7 mouse cellular contexts compared by ENCODE assay signal in the genomic region with DNA sequence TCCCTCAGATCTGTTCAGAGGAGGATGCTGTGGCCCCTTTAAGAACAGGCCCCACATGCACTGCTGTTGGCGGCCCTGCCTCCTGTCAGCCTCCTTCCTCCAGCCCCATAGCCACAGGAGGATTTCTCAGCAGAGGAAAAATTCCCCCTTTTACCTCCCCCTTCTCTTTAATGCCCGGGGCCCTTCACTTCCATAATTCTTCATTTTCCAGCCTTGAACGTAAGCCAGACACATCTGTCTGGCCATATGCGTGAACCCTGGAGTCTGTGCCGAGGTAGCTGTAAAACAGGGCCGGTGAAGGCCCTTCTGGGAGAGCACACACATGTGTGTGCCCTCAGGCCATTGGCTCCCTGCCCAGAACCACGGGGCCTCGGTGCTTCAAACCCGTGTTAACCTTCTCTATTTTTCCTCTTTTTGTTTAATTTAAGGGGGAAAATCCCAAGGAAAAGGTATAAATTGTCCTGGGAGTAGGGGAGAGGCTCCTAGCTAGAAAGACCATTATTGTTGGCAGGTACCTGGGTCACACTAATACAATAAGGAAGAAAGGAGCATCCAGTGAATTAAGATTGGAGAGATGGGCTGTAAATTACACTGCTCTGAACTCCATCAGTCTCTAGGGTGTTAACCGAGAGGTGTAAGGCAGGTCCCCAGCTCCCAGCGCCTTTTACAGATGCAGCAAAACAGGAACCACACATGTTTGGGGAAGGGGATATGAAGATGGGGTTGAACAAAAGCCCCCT. TPM values are rescaled to one million over a fixed set of nuclear protein-coding genes. Genes with fewer than 3 reads are reported as not detected.
DNase-seq lines count a peak whose midpoint lies in the region; ATAC-seq and TF ChIP-seq lines count a peak whose summit lies in the region.

No protein-coding gene starts in this region.

- H3K9ac ChIP-seq in forebrain, embryonic 13.5 days: 0 out of 2 replicates have a peak overlapping the region, but pooled peaks have one; percentile 9
- peak overlapping the region; percentile 24; the same call in 1 of the 2 replicates for H3K9ac ChIP-seq in kidney, embryonic 15.5 days

- H3K4me1 ChIP-seq in forebrain, embryonic 13.5 days: peaks cover 16% of the 10 kb centered on the region
- H3K4me1 ChIP-seq in kidney, embryonic 15.5 days: peaks cover 41% of the 10 kb centered on the region

- 0 out of 2 replicates have a peak, but pooled peaks have one; percentile 58 for ATAC-seq in forebrain, embryonic 13.5 days
- ATAC-seq in kidney, embryonic 15.5 days (replicated peaks; ENCODE audit: low FRiP score): peak; percentile 80
- no peak for ATAC-seq in activated CD4-positive, CD25-positive, alpha-beta regulatory T cell, adult 4 months

- peak overlapping the region; percentile 73 for H3K27ac ChIP-seq in forebrain, embryonic 13.5 days
- peak overlapping the region; percentile 88 for H3K27ac ChIP-seq in kidney, embryonic 15.5 days

- H3K4me3 ChIP-seq in forebrain, embryonic 13.5 days: no peak overlapping the region
- no peak overlapping the region for H3K4me3 ChIP-seq in kidney, embryonic 15.5 days (replicated peaks)
- H3K4me3 ChIP-seq in myocyte: no peak overlapping the region

- peak overlapping the region; percentile 18; the same call in 1 of the 2 replicates for H3K4me2 ChIP-seq in forebrain, embryonic 13.5 days
- H3K4me2 ChIP-seq in kidney, embryonic 15.5 days: peak overlapping the region; percentile 12; the same call in 1 of the 2 replicates
- H3K4me2 ChIP-seq in myocyte (ENCODE audit: low read depth): peak overlapping the region; percentile 15

- no peak for TF ChIP-seq POLR2A in myocyte (IDR thresholded peaks at IDR 0.05; ENCODE audit: insufficient read length, low read depth)

- H3K9me3 ChIP-seq in forebrain, embryonic 13.5 days (replicated peaks): no peaks in the 10 kb centered on the region
- H3K9me3 ChIP-seq in kidney, embryonic 15.5 days (replicated peaks): no peaks in the 10 kb centered on the region

- H3ac ChIP-seq in myocyte (ENCODE audit: control insufficient read depth, insufficient read length): no peak overlapping the region

- no peaks in the 10 kb centered on the region for H3K27me3 ChIP-seq in forebrain, embryonic 13.5 days
- no peaks in the 10 kb centered on the region for H3K27me3 ChIP-seq in kidney, embryonic 15.5 days
- no peaks in the 10 kb centered on the region for H3K27me3 ChIP-seq in myocyte (ENCODE audit: control insufficient read depth, insufficient read depth, insufficient read length)

- H3K36me3 ChIP-seq in forebrain, embryonic 13.5 days (ENCODE audit: poor library complexity, severe bottlenecking): peaks cover 52% of the 10 kb centered on the region
- peaks cover 48% of the 10 kb centered on the region for H3K36me3 ChIP-seq in kidney, embryonic 15.5 days
- peaks cover 31% of the 10 kb centered on the region for H3K36me3 ChIP-seq in myocyte (ENCODE audit: control insufficient read depth, insufficient read depth)

- WGBS in forebrain, embryonic 13.5 days: 47% methylated on average over 11 of the region's 11 CpGs
- WGBS in kidney, embryonic 15.5 days: 20% methylated on average over 11 of the region's 11 CpGs

- peak; percentile 67 for DNase-seq in urinary bladder, postnatal 14 days (ENCODE audit: low spot score)
- no peak for DNase-seq in urinary bladder, adult 18-20 months (ENCODE audit: low spot score in 2 of 2)
- DNase-seq in left cerebral cortex, adult 9 months (ENCODE audit: low spot score in 2 of 2): no peak

- no peaks in the 10 kb centered on the region for H3K79me2 ChIP-seq in myocyte (ENCODE audit: control insufficient read depth, insufficient read depth)

TF ChIP-seq in myocyte, 11 proteins besides CTCF, POLR2A, EP300 and RAD21:
- TF ChIP-seq TCF12 (IDR thresholded peaks at IDR 0.05; ENCODE audit: insufficient read depth, poor library complexity, severe bottlenecking) (no peak), MYOD1 (IDR thresholded peaks at IDR 0.05; ENCODE audit: control insufficient read depth in 1 of 3, insufficient read length in 2 of 3, low read depth in 2 of 3) (no peak), REST (IDR thresholded peaks at IDR 0.05; ENCODE audit: insufficient read depth, insufficient read length) (no peak), E2F4 (IDR thresholded peaks at IDR 0.05; ENCODE audit: insufficient read depth) (no peak), MAX (IDR thresholded peaks at IDR 0.05; ENCODE audit: low read depth) (no peak), CEBPB (IDR thresholded peaks at IDR 0.05; ENCODE audit: insufficient read depth, poor library complexity, severe bottlenecking) (no peak)

RNA-seq across cellular contexts. Expression of a gene that starts 22.0 kb away (rescaled TPM):
- 1.2 and 1.5 TPM in 2 replicates for polyA plus RNA-seq in forebrain, embryonic 13.5 days (2015; fragmentation: Nextera tagmentation; extraction: Ambion mirVana)
- 24.3 and 25.9 TPM in 2 replicates for polyA plus RNA-seq in kidney, embryonic 15.5 days (2015; fragmentation: Nextera tagmentation; extraction: Ambion mirVana)
- polyA plus RNA-seq in myocyte (2012; fragmentation: generic; extraction: Trizol): 0.11 TPM
- under 1 TPM in 1 of 2 experiments, not detected in 1; 0.38 TPM for polyA plus RNA-seq in activated CD4-positive, CD25-positive, alpha-beta regulatory T cell, adult 4 months (2017; shearing (Covaris generic))

RNA-seq across cellular contexts. Expression of a gene that starts 31.4 kb away (rescaled TPM):
- polyA plus RNA-seq in forebrain, embryonic 13.5 days (2015; fragmentation: Nextera tagmentation; extraction: Ambion mirVana): 22.8 and 25.1 TPM in 2 replicates
- 25.3 and 27.0 TPM in 2 replicates for polyA plus RNA-seq in kidney, embryonic 15.5 days (2015; fragmentation: Nextera tagmentation; extraction: Ambion mirVana)
- polyA plus RNA-seq in myocyte (2012; fragmentation: generic; extraction: Trizol): 12.2 TPM
- 10 to 100 TPM; 28.4 to 32.8 TPM for polyA plus RNA-seq in activated CD4-positive, CD25-positive, alpha-beta regulatory T cell, adult 4 months (2017; shearing (Covaris generic))

RNA-seq across cellular contexts. Expression of a gene that starts 43.8 kb away (rescaled TPM):
- 13.9 and 15.8 TPM in 2 replicates for polyA plus RNA-seq in forebrain, embryonic 13.5 days (2015; fragmentation: Nextera tagmentation; extraction: Ambion mirVana)
- 24.6 and 26.3 TPM in 2 replicates for polyA plus RNA-seq in kidney, embryonic 15.5 days (2015; fragmentation: Nextera tagmentation; extraction: Ambion mirVana)
- 15.8 TPM for polyA plus RNA-seq in myocyte (2012; fragmentation: generic; extraction: Trizol)
- 1 to 10 TPM; 8.3 to 9.6 TPM for polyA plus RNA-seq in activated CD4-positive, CD25-positive, alpha-beta regulatory T cell, adult 4 months (2017; shearing (Covaris generic))

RNA-seq across cellular contexts. Expression of a gene that starts 46.3 kb away (rescaled TPM):
- 2.2 and 2.6 TPM in 2 replicates for polyA plus RNA-seq in forebrain, embryonic 13.5 days (2015; fragmentation: Nextera tagmentation; extraction: Ambion mirVana)
- polyA plus RNA-seq in kidney, embryonic 15.5 days (2015; fragmentation: Nextera tagmentation; extraction: Ambion mirVana): 3.4 and 3.6 TPM in 2 replicates
- polyA plus RNA-seq in myocyte (2012; fragmentation: generic; extraction: Trizol): 0.16 TPM
- polyA plus RNA-seq in activated CD4-positive, CD25-positive, alpha-beta regulatory T cell, adult 4 months (2017; shearing (Covaris generic)): 1 to 10 TPM; 1.6 to 1.8 TPM

Comparison
In these comparisons a context has a peak if more than half of its experiments do, and no peak if none do; other contexts are left out.
1. RNA of a gene that starts 22.0 kb away (polyA plus RNA-seq): 24.3 to 25.9 TPM in kidney, embryonic 15.5 days; 1.2 to 1.5 TPM in forebrain, embryonic 13.5 days, 0.38 TPM in activated CD4-positive, CD25-positive, alpha-beta regulatory T cell, adult 4 months and 0.11 TPM in myocyte (single experiment); every median in the first group is over 10 times any median in the second.
2. Peak in every context shown above with its lines, with median percentiles within 50 percentile points of each other: H3K4me2 ChIP-seq.